Mouse (Mus musculus) small intestine, adult 2 months (tissue): ENCODE measurements around the gene Mitf.

Source experiments
- CTCF ChIP-seq: fragments of 200-500 bp; IDR thresholded peaks from 2 replicates; pipeline ENCODE4 v1.5.1; 2012; ENCODE audit warnings: low read depth, mild to moderate bottlenecking, control low read depth, inconsistent platforms, low read length, moderate library complexity, mixed read lengths; ENCODE audit not compliant: insufficient replicate concordance, insufficient read length; ENCODE audit errors: extremely low read depth
- POLR2A ChIP-seq: fragments of 200-500 bp; IDR thresholded peaks from 2 replicates; pipeline ENCODE4 v1.6.1; 2012; ENCODE audit warnings: low read depth, mild to moderate bottlenecking, control low read depth, inconsistent platforms, low read length, moderate library complexity

GRCm38 (mm10) chr6:97918481-97918880 is 111.6 kb downstream of the Mitf start:
- TF ChIP-seq CTCF (no peak), POLR2A (no peak)
